Mouse (Mus musculus) heart, adult 8-10 months (tissue): ENCODE data around the gene Raet1e. TPM values are rescaled to one million over a fixed set of nuclear protein-coding genes. Genes with fewer than 3 reads are reported as not detected.
"Not testable (repeated sequence)": the region's sequence is repeated elsewhere in the genome, so short reads cannot be mapped to it uniquely, and the experiment has no call there.

ENCODE experiments used
- DNase-seq: peaks from one replicate; pipeline ENCODE4 v3.0.0; 2022; ENCODE audit warnings: low spot score
- total RNA-seq, 4 experiments: library from RNA; stranded (reverse); gene quantifications; 2 replicates each; pipeline ENCODE4 v1.2.4; 2022

The Raet1e gene
- total RNA-seq, 4 experiments from 2014 or later = not detected

GRCm38 (mm10) chr10:22361415-22362352 is 203.3 kb downstream of the Raet1e start:
- DNase-seq = not testable (repeated sequence)

GRCm38 (mm10) chr10:22362466-22362865 is 204.1 kb downstream of the Raet1e start:
- DNase-seq = not testable (repeated sequence)

GRCm38 (mm10) chr10:22364915-22365314 is 206.5 kb downstream of the Raet1e start:
- DNase-seq = not testable (repeated sequence)

GRCm38 (mm10) chr10:22381226-22381625 is 222.9 kb downstream of the Raet1e start:
- DNase-seq = not testable (repeated sequence)

- DNase-seq = not testable (repeated sequence)
These were observed 231.8 kb downstream of the Raet1e start for GRCm38 (mm10) chr10:22390146-22390545.

- not testable (repeated sequence) for DNase-seq
These were observed 233.2 kb downstream of the Raet1e start for GRCm38 (mm10) chr10:22391616-22392015.

- not testable (repeated sequence) for DNase-seq
These were observed 234.9 kb downstream of the Raet1e start for GRCm38 (mm10) chr10:22393028-22393824.

GRCm38 (mm10) chr10:22396680-22397079 is 238.3 kb downstream of the Raet1e start:
- not testable (repeated sequence) for DNase-seq

GRCm38 (mm10) chr10:22402225-22402917 is 244.0 kb downstream of the Raet1e start:
- DNase-seq = peak; percentile 24

- peak; percentile 5 for DNase-seq
These were observed 255.5 kb downstream of the Raet1e start for GRCm38 (mm10) chr10:22413702-22414494.

Other genes starting within 250 kb of the Raet1e start
- gene 4930444G20Rik, start 90.5 kb upstream of the Raet1e start, total RNA-seq = not detected
- 1 to 10 TPM in 2 of 4 experiments, under 1 TPM in 2; 0.22 to 1.7 (median 1.1) TPM for gene E030030I06Rik, start 9.3 kb upstream of the Raet1e start, total RNA-seq
- gene H60b, start within 50 bp of the Raet1e start, total RNA-seq = not detected
- not detected for gene Raet1d, start 202.0 kb downstream of the Raet1e start, total RNA-seq